In genomic region chr5:112291866-112292265, GRCm38 (mm10) we compare ENCODE assay signal across 20 mouse cellular contexts. TPM values are rescaled to one million over a fixed set of nuclear protein-coding genes. Genes with fewer than 3 reads are reported as not detected.
DNase-seq lines count a peak whose midpoint lies in the region; ATAC-seq and TF ChIP-seq lines count a peak whose summit lies in the region.
"Had no signal": no experiment of that assay in that cellular context is flagged by ENCODE, and none has a peak within 500 bp of the region (broad histone marks: within the 10 kb centered on the region; RNA-seq: fewer than 3 reads in every experiment).

No protein-coding gene starts in this region.

- no peak overlapping the region for H3K4me3 ChIP-seq in embryonic facial prominence, embryonic 13.5 days
- no peak overlapping the region for H3K4me3 ChIP-seq in embryonic facial prominence, embryonic 10.5 days
- H3K4me3 ChIP-seq in thymus, adult 2 months (ENCODE audit: control insufficient read depth, insufficient read depth, low read length) = no peak overlapping the region
- H3K4me3 ChIP-seq: heart, embryonic 13.5 days; hindbrain, embryonic 13.5 days; intestine, embryonic 15.5 days; limb, embryonic 10.5 days; liver, embryonic 13.5 days had no signal

- no peak for ATAC-seq in embryonic facial prominence, embryonic 13.5 days (ENCODE audit: insufficient number of reproducible peaks, insufficient read depth, low FRiP score, low TSS enrichment, low read depth)
- ATAC-seq: intestine, embryonic 15.5 days had no signal

- H3K4me2 ChIP-seq in embryonic facial prominence, embryonic 13.5 days = no peak overlapping the region
- H3K4me2 ChIP-seq: heart, embryonic 13.5 days; hindbrain, embryonic 13.5 days; intestine, embryonic 15.5 days; liver, embryonic 13.5 days had no signal

- H3K27ac ChIP-seq in embryonic facial prominence, embryonic 13.5 days = 0 out of 2 replicates have a peak overlapping the region, but pooled peaks have one; percentile 1
- H3K27ac ChIP-seq in embryonic facial prominence, embryonic 10.5 days (replicated peaks) = no peak overlapping the region
- H3K27ac ChIP-seq in thymus, adult 2 months (ENCODE audit: control insufficient read depth, insufficient read depth, low read length) = no peak overlapping the region
- H3K27ac ChIP-seq: heart, embryonic 13.5 days; intestine, embryonic 15.5 days; limb, embryonic 10.5 days; liver, embryonic 13.5 days; stomach, postnatal 0 days had no signal

- no peak for DNase-seq in embryonic facial prominence, embryonic 10.5 days (ENCODE audit: low spot score)
- peak; percentile 49 for DNase-seq in left cerebral cortex, postnatal 4 days
- no peak for DNase-seq in left cerebral cortex, adult 8-10 months (ENCODE audit: low spot score in 2 of 2)
- DNase-seq in thymus, adult 2 months = peak; percentile 46
- no peak for DNase-seq in thymus, postnatal 25 days
- no peak for DNase-seq in embryo, embryonic 9.5 days (ENCODE audit: extremely low spot score)
- DNase-seq in adipocyte (ENCODE audit: low spot score) = no peak
- DNase-seq: cerebellum, adult 9-11 months; embryo, embryonic 11 days; heart, adult 18-20 months; kidney, postnatal 14 days; liver, embryonic 13.5 days; midbrain, embryonic 14.5 days had no signal

- no peaks in the 10 kb centered on the region for H3K36me3 ChIP-seq in embryonic facial prominence, embryonic 13.5 days
- no peaks in the 10 kb centered on the region for H3K36me3 ChIP-seq in embryonic facial prominence, embryonic 10.5 days (replicated peaks)
- no peaks in the 10 kb centered on the region for H3K36me3 ChIP-seq in thymus, adult 2 months (ENCODE audit: control insufficient read depth, insufficient read depth, low read length)
- H3K36me3 ChIP-seq: heart, embryonic 13.5 days; hindbrain, embryonic 13.5 days; intestine, embryonic 15.5 days; limb, embryonic 10.5 days; liver, embryonic 13.5 days had no signal

- no peaks in the 10 kb centered on the region for H3K9me3 ChIP-seq in embryonic facial prominence, embryonic 13.5 days
- no peaks in the 10 kb centered on the region for H3K9me3 ChIP-seq in embryonic facial prominence, embryonic 10.5 days
- H3K9me3 ChIP-seq: heart, embryonic 13.5 days; hindbrain, embryonic 13.5 days; intestine, embryonic 15.5 days; limb, embryonic 10.5 days; liver, embryonic 13.5 days had no signal

- H3K27me3 ChIP-seq in embryonic facial prominence, embryonic 13.5 days = no peaks in the 10 kb centered on the region
- H3K27me3 ChIP-seq in embryonic facial prominence, embryonic 10.5 days (replicated peaks; ENCODE audit: low read depth, poor library complexity, severe bottlenecking) = no peaks in the 10 kb centered on the region
- no peaks in the 10 kb centered on the region for H3K27me3 ChIP-seq in thymus, adult 2 months (ENCODE audit: control insufficient read depth, insufficient read depth, low read length)
- H3K27me3 ChIP-seq: CH12.LX; heart, embryonic 13.5 days; hindbrain, embryonic 13.5 days; intestine, embryonic 15.5 days; liver, embryonic 13.5 days had no signal

- H3K9ac ChIP-seq in embryonic facial prominence, embryonic 13.5 days = no peak overlapping the region
- H3K9ac ChIP-seq: heart, embryonic 13.5 days; hindbrain, embryonic 13.5 days; intestine, embryonic 15.5 days; liver, embryonic 13.5 days had no signal

- no peak for TF ChIP-seq POLR2A in thymus, adult 2 months (IDR thresholded peaks at IDR 0.05; ENCODE audit: control insufficient read depth, extremely low read depth, insufficient read depth, low read length, poor library complexity)

- WGBS in embryonic facial prominence, embryonic 13.5 days = 83% methylated on average over 5 of the region's 5 CpGs
- WGBS in embryonic facial prominence, embryonic 10.5 days = 91% methylated on average over 5 of the region's 5 CpGs
- WGBS in thymus, adult 2 months = 57% methylated on average over 5 of the region's 5 CpGs

- no peak for TF ChIP-seq CTCF in thymus, adult 2 months (IDR thresholded peaks at IDR 0.05; ENCODE audit: borderline replicate concordance, control insufficient read depth, extremely low read depth, insufficient read depth, low read length, poor library complexity)

- peaks cover 44% of the 10 kb centered on the region for H3K4me1 ChIP-seq in embryonic facial prominence, embryonic 13.5 days
- H3K4me1 ChIP-seq in embryonic facial prominence, embryonic 10.5 days = peaks cover 50% of the 10 kb centered on the region
- peaks cover 45% of the 10 kb centered on the region for H3K4me1 ChIP-seq in thymus, adult 2 months (replicated peaks; ENCODE audit: control insufficient read depth, insufficient read depth, low read length)

- intact Hi-C loops in left cerebral cortex, postnatal 4 days (cut with DNase I) = no loop called here

RNA-seq across cellular contexts. Expression of gene Tpst2, which starts 15.4 kb away (rescaled TPM):
- 38.7 and 42.8 TPM in 2 replicates for polyA plus RNA-seq in embryonic facial prominence, embryonic 13.5 days (2015; fragmentation: Nextera tagmentation; extraction: Ambion mirVana)
- 34.0 and 35.9 TPM in 2 replicates for polyA plus RNA-seq in embryonic facial prominence, embryonic 10.5 days (2016; fragmentation: Nextera tagmentation; extraction: Ambion mirVana)
- 10 to 100 TPM; 25.5 to 28.8 TPM for total RNA-seq in left cerebral cortex, postnatal 4 days (2021)
- total RNA-seq in left cerebral cortex, adult 8-10 months (2022) = 10 to 100 TPM; 33.8 to 43.3 (median 38.6) TPM
- 62.7 and 63.5 TPM in 2 replicates for polyA plus RNA-seq in thymus, adult 2 months (2012; rRNA removed)

RNA-seq across cellular contexts. Expression of gene Tfip11, which starts 34.3 kb away (rescaled TPM):
- polyA plus RNA-seq in embryonic facial prominence, embryonic 13.5 days (2015; fragmentation: Nextera tagmentation; extraction: Ambion mirVana) = 31.8 and 32.8 TPM in 2 replicates
- polyA plus RNA-seq in embryonic facial prominence, embryonic 10.5 days (2016; fragmentation: Nextera tagmentation; extraction: Ambion mirVana) = 41.3 and 42.5 TPM in 2 replicates
- 10 to 100 TPM; 33.2 to 34.9 TPM for total RNA-seq in left cerebral cortex, postnatal 4 days (2021)
- total RNA-seq in left cerebral cortex, adult 8-10 months (2022) = 10 to 100 TPM; 43.8 to 51.8 (median 47.0) TPM
- 58.9 and 63.2 TPM in 2 replicates for polyA plus RNA-seq in thymus, adult 2 months (2012; rRNA removed)

RNA-seq across cellular contexts. Expression of gene Crybb1, which starts 36.3 kb away (rescaled TPM):
- 1.0 and 1.3 TPM in 2 replicates for polyA plus RNA-seq in embryonic facial prominence, embryonic 13.5 days (2015; fragmentation: Nextera tagmentation; extraction: Ambion mirVana)
- 0.20 and 0.80 TPM in 2 replicates for polyA plus RNA-seq in embryonic facial prominence, embryonic 10.5 days (2016; fragmentation: Nextera tagmentation; extraction: Ambion mirVana)
- 1 to 10 TPM; 3.5 to 5.6 TPM for total RNA-seq in left cerebral cortex, postnatal 4 days (2021)
- total RNA-seq in left cerebral cortex, adult 8-10 months (2022) = 1 to 10 TPM; 4.3 to 8.2 (median 5.4) TPM
- 0.15 and 0.40 TPM in 2 replicates for polyA plus RNA-seq in thymus, adult 2 months (2012; rRNA removed)
- total RNA-seq: CH12.LX had no signal
- polyA plus RNA-seq: limb, embryonic 10.5 days had no signal

RNA-seq across cellular contexts. Expression of gene Cryba4, which starts 39.5 kb away (rescaled TPM):
- 1.0 and 1.9 TPM in 2 replicates for polyA plus RNA-seq in embryonic facial prominence, embryonic 13.5 days (2015; fragmentation: Nextera tagmentation; extraction: Ambion mirVana)
- 0.35 and 0.69 TPM in 2 replicates for polyA plus RNA-seq in embryonic facial prominence, embryonic 10.5 days (2016; fragmentation: Nextera tagmentation; extraction: Ambion mirVana)
- under 1 TPM; 0.50 to 0.54 TPM for total RNA-seq in left cerebral cortex, postnatal 4 days (2021)
- 1 to 10 TPM in 1 of 4 experiments, under 1 TPM in 3; 0.51 to 1.5 (median 0.82) TPM for total RNA-seq in left cerebral cortex, adult 8-10 months (2022)
- 0.41 and 3.1 TPM in 2 replicates for polyA plus RNA-seq in thymus, adult 2 months (2012; rRNA removed)
- total RNA-seq: CH12.LX had no signal

RNA-seq across cellular contexts. Expression of gene Srrd, which starts 51.0 kb away (rescaled TPM):
- 42.1 and 54.9 TPM in 2 replicates for polyA plus RNA-seq in embryonic facial prominence, embryonic 13.5 days (2015; fragmentation: Nextera tagmentation; extraction: Ambion mirVana)
- 48.2 and 51.6 TPM in 2 replicates for polyA plus RNA-seq in embryonic facial prominence, embryonic 10.5 days (2016; fragmentation: Nextera tagmentation; extraction: Ambion mirVana)
- total RNA-seq in left cerebral cortex, postnatal 4 days (2021) = 10 to 100 TPM; 30.7 to 34.4 TPM
- 10 to 100 TPM; 25.8 to 27.9 (median 26.8) TPM for total RNA-seq in left cerebral cortex, adult 8-10 months (2022)
- polyA plus RNA-seq in thymus, adult 2 months (2012; rRNA removed) = 56.2 and 64.4 TPM in 2 replicates

Comparison
In these comparisons a context has a peak if more than half of its experiments do, and no peak if none do; other contexts are left out.
1. DNase-seq: peak in left cerebral cortex, postnatal 4 days (single experiment) and thymus, adult 2 months (single experiment); none in embryonic facial prominence, embryonic 10.5 days (single experiment), left cerebral cortex, adult 8-10 months (0 of 2), thymus, postnatal 25 days (single experiment), embryo, embryonic 9.5 days (single experiment) and adipocyte (single experiment).